Mouse (Mus musculus) frontal cortex, postnatal 10 days (tissue): Measurements from ENCODE around the gene Ptger3.

Experiments
- DNase-seq, 2 experiments: peaks; one replicate each; pipeline ENCODE4 v3.0.0; 2022; ENCODE audit warnings: low spot score in 2 of 2, mixed read lengths in 1 of 2

Ptger3 gene

DNA sequence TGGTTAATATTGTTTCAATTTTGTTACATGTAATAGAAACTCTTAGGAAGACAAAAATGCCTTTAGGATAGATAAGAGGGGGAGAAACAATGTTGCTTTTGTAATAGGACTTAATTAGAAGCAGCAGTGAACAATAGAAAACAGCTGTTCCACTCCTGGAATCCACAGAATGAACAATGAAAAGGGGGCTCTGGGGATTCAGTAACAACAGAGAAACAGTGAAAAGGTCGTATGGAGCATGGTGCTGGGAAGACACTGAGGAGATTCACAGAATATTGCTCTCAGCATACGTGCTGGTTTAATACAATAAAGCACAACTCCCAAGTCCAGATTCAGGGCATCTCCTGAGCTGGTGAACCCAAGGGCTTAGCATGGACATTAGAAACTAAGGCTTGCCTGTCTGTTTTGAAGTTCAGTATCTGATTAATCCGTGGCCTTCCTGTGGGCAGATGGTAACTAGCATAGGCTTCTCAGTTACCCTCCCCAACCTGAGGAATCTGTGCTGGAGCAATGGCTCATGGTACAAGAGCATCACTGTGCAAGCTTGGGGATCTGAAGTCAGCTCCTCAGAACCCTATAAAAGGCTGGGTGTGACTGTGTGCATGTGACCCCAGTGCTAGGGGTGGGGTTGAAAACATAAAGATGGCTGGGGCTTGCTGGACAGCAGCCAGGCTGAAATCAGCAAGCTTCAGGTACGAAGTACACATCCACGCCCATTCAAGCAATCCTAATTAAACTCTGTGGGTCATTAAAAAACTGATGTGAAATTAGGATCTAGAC lies 16.1 kb downstream of the Ptger3 start:
- DNase-seq: no peak

GRCm38 (mm10) chr3:157597837-157598379 lies 31.2 kb downstream of the Ptger3 start:
- no peak for DNase-seq

DNA sequence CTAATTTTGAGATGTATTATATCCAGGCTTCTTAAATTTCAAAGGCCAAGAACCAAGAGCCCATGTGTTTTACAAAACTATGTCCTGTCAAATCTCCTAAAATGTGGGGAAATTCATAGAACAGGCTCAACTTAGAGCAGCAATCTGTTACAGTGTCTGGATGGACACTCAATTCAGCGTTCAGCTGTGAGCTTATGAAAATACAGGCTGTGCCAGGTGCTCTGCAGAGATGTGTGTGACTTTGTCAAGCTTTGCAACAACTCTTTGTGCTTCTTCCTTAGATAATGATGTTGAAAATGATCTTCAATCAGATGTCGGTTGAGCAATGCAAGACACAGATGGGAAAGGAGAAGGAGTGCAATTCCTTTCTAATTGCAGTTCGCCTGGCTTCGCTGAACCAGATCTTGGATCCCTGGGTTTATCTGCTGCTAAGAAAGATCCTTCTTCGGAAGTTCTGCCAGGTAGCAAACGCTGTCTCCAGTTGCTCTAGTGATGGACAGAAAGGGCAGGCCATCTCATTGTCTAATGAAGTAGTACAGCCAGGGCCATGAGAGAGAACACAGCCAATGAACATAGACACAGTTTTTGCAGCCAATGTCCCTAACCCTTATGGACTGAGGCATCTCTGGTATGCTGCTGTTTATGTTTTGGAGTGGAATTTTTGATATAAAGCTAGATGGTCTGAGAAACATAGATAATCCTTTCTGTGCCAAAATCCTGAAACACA lies 38.2 kb downstream of the Ptger3 start:
- no peak for DNase-seq

DNA sequence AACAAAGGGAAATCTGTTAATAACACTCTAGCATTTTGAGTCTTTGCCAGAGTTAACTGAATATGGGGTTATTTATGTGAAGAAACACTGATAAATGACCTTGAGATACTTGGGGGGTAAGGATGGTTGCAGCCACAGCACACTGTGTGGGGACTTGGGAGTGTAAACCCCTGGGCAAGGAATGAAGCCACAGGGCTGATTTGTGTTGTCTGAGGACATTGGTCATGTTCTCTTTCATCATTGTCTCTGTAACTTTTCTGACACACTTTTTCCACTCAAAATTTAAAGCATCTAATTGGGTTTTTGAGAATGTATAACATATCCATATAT lies 38.7 kb downstream of the Ptger3 start:
- no peak for DNase-seq

GRCm38 (mm10) chr3:157613542-157613941 lies 46.9 kb downstream of the Ptger3 start:
- DNase-seq: no peak

DNA sequence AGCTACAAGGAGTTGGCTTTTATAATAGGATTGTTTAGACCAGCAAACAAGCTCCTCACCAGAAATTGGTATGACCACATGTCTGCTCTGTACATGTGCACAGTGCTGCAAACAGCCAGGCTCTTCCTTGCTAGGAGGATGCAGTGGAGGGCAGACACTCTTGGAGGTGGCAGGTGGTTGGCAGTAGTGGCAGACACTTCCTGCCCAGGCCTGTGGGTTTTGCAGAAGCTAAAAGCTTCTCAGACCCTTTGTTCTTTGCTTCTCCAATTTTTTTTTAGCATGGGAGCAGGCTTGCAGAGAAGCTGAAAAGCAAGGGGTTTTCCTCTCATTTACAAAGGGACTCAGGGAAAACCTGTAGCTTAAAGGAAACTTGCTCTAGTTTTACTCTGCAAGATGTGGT lies 50.3 kb downstream of the Ptger3 start:
- peak in 1 of 2 experiments; percentile 13 for DNase-seq

DNA sequence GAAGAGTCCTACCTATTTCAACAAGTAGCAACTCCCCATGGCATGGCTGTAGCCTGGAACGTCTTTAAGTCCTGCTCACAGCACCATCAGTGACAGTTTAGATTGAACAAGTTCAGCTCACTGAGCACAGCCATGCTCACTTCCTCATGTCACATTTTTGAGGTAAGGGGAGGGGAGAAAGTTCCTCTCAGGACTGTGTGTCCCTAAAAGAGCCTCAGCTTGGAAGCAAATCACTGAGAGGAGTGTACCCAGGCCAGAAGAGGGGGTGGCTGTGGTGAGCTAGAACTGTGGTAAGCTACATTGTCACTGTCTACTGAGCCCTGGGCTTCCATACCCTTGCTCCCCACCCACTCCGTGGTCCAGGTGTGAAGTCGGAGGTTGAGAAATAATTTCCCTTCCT lies 60.7 kb downstream of the Ptger3 start:
- DNase-seq: no peak

DNA sequence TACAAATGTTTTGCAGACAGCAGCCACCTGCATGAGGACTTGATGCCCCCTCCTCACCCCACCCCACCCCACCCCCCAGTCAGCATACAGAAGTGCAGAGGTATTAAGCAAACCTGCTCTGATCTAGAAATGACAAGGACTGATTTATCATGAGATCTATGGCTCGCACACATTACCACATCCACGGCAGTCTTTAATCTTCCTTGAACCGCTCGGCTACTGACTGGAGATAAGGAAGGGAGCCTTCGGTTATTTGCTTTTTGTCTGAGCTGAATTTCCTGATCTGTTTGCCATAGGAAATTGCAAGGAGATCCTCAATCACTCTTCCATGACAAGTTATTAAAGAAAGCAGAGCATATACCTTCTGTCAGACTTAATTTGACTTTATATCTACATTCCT lies 64.0 kb downstream of the Ptger3 start:
- DNase-seq: no peak

- no peak for DNase-seq
Measured at GRCm38 (mm10) chr3:157631383-157631782, 64.7 kb downstream of the Ptger3 start.

- DNase-seq: no peak
Measured at GRCm38 (mm10) chr3:157634431-157634830, 67.7 kb downstream of the Ptger3 start.

GRCm38 (mm10) chr3:157635713-157636112 lies 69.0 kb downstream of the Ptger3 start:
- DNase-seq: no peak

- DNase-seq: no peak
Measured at GRCm38 (mm10) chr3:157636887-157637286, 70.2 kb downstream of the Ptger3 start.

DNA sequence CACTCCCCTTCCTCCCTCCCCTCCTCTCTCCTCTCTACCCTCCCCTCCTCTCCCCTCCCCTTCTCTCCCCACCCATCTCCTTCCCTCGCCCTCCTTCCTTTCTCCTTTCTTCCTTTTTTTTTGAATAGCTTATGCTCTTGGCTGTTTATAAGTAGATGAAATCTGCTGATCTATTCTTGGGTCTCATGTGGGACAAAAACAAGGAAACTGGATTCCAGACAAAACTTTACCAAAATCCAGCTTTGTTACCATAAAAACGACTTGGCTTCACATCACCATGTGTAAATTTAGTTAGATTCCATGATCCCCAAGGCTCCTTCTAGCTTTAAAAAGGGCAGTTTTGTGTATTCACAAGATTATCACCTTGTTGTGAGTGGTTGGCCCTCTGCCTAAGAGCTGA lies 70.6 kb downstream of the Ptger3 start:
- no peak for DNase-seq

DNA sequence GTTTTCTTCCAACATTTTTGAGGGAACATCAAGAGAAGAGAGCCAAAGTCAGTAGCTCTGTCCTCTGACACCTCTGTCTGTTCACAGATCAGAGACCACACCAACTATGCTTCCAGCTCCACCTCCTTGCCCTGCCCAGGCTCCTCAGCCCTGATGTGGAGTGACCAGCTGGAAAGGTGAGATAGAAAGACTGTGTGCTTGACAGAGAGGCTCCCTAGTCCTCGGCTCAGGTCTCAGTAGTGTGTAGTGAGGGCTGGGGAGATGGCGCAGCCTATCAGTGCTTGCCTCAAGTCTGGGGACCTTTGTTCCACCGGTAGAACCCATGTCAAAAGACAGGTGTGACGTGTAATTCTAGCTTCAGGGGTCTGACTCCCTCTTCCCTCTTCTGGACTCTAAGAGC lies 74.9 kb downstream of the Ptger3 start:
- no peak for DNase-seq

- DNase-seq: no peak
Measured at GRCm38 (mm10) chr3:157661622-157662021, 94.9 kb downstream of the Ptger3 start.

DNA sequence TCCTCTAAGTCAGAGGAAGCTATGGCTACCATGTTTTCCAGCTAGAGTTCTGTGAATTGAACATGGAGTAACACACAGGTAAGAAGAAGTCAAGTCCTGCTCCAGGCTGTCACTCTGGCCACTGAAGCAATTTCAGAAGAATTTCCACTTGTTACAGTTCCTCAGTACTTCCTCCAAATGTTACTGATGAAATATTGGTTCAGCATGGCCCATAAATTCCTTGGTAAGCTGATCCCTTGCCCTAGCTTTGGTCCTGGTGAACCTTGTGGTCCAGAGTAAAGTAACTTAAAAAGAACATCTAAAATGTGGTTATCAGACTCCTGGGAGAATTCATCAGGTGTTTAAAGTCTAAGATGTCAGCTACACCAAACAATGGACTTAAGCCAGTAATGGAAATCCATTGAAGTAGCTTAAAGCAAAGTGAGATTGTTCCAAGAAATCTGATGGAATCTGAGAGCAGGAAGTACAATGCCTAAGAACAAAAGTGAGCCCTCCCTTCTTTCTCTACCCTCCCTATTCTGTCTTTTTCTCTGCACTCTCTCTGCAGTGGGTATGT lies 97.9 kb downstream of the Ptger3 start:
- DNase-seq: no peak

GRCm38 (mm10) chr3:157665471-157665870 lies 98.8 kb downstream of the Ptger3 start:
- DNase-seq: no peak

GRCm38 (mm10) chr3:157666142-157666541 lies 99.5 kb downstream of the Ptger3 start:
- no peak for DNase-seq

DNA sequence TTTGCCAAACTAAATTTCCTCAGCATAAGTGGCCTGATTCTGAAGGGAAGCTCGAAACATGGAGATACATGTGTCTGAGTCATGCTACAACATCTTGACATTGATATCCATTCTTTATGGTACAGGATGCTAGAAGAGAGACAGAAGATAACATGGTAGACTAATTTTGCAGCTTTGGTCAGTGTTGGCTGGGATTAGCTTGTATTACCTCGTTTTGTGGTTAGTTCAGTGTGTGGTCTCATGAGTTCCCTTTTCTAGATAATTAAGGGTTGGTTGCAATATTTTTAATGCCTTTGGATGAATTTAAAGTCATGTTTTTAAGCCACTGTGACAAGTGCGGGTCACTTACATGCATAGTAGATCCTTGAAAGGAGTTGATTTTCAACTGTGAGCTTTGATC lies 119.4 kb downstream of the Ptger3 start:
- DNase-seq: no peak

GRCm38 (mm10) chr3:157688419-157689162 lies 121.9 kb downstream of the Ptger3 start:
- DNase-seq: no peak
